Mouse (Mus musculus) ES-E14 (cell line): ENCODE results near the gene Bcorl1. TPM values are rescaled to one million over a fixed set of nuclear protein-coding genes. Genes with fewer than 3 reads are reported as not detected.

ENCODE experiments used
- DNase-seq: peaks from one replicate; pipeline ENCODE4 v3.0.0-alpha.2; 2013; ENCODE audit warnings: low read depth, low spot score
- H3K27ac ChIP-seq: 2 replicates; pipeline ENCODE4 v1.5.1; 2012; ENCODE audit warnings: low read depth, mild to moderate bottlenecking, low read length, moderate library complexity, mixed read lengths; ENCODE audit not compliant: poor library complexity, insufficient read depth, severe bottlenecking
- H3K36me3 ChIP-seq: 2 replicates; pipeline ENCODE4 v1.6.1; 2012; ENCODE audit warnings: mild to moderate bottlenecking, low read length, moderate library complexity, mixed read lengths; ENCODE audit not compliant: control insufficient read depth, poor library complexity, insufficient read depth, severe bottlenecking
- H3K4me1 ChIP-seq, 2 experiments: fragments of 150-350 bp in 1 of 2; sonication (generic) in 1 of 2; 2 replicates each; pipeline ENCODE4 v1.6.1; 2012; ENCODE audit warnings: low read length in 2 of 2, mild to moderate bottlenecking in 1 of 2, mixed read lengths in 1 of 2; ENCODE audit not compliant: control insufficient read depth in 2 of 2, insufficient read depth in 2 of 2, poor library complexity in 1 of 2
- H3K4me3 ChIP-seq, 2 experiments: fragments of 150-350 bp in 1 of 2; sonication (generic) in 1 of 2; 2 replicates each; pipeline ENCODE4 v1.5.1; 2012; ENCODE audit warnings: low read length in 2 of 2, low read depth in 1 of 2, mild to moderate bottlenecking in 1 of 2, mixed read lengths in 1 of 2; ENCODE audit not compliant: insufficient read depth in 1 of 2, poor library complexity in 1 of 2, severe bottlenecking in 1 of 2
- H3K9ac ChIP-seq: 2 replicates; pipeline ENCODE4 v1.6.1; 2012; ENCODE audit warnings: low read depth, mild to moderate bottlenecking, low read length, mixed read lengths; ENCODE audit not compliant: poor library complexity, insufficient read depth, severe bottlenecking
- H3K9me3 ChIP-seq: fragments of 150-350 bp; sonication (generic); 2 replicates; pipeline ENCODE4 v1.6.1; 2012; ENCODE audit warnings: low read depth, mild to moderate bottlenecking, low read length; ENCODE audit not compliant: control insufficient read depth, insufficient read depth
- CHD2 ChIP-seq: IDR thresholded peaks from 2 replicates; pipeline ENCODE4 v1.6.1; 2014; ENCODE audit warnings: mild to moderate bottlenecking, low read depth, low read length, inconsistent platforms
- HCFC1 ChIP-seq: IDR thresholded peaks from 2 replicates; pipeline ENCODE4 v1.6.1; 2012; ENCODE audit warnings: low read length, inconsistent platforms, borderline replicate concordance; ENCODE audit not compliant: insufficient read depth
- MAFK ChIP-seq: IDR thresholded peaks from 2 replicates; pipeline ENCODE4 v1.6.1; 2014; ENCODE audit warnings: mild to moderate bottlenecking, low read depth, low read length, inconsistent platforms; ENCODE audit not compliant: insufficient read depth
- ZC3H11A ChIP-seq: IDR thresholded peaks from 2 replicates; pipeline ENCODE4 v1.6.1; 2012; ENCODE audit warnings: low read depth, mild to moderate bottlenecking, inconsistent platforms, low read length, borderline replicate concordance
- ZNF384 ChIP-seq: IDR thresholded peaks from 2 replicates; pipeline ENCODE4 v1.6.1; 2012; ENCODE audit warnings: low read depth, low read length, inconsistent platforms
- in situ Hi-C, 2 experiments: fragments of 600-800 bp; cut with MboI; formaldehyde crosslinking; loops; one replicate each; pipeline ENCODE4 v1.15.1; 2025; ENCODE audit warnings: low sequenced_read_pairs in 2 of 2, inconsistent platforms in 1 of 2; ENCODE audit not compliant: unreplicated experiment in 2 of 2
- total RNA-seq: library from RNA; depleted of rRNA; stranded (reverse); fragments of 300-350 nt; gene quantifications from 2 replicates; pipeline ENCODE4 v1.2.3, GENCODE M21; 2012

Bcorl1 gene
- total RNA-seq, 1 experiment, result 2.7 TPM

GRCm38 (mm10) chrX:48405141-48405540, 64.0 kb downstream of the Bcorl1 start:
- H3K9me3 ChIP-seq, result no peaks in the 10 kb centered on the region
- no peak overlapping the region for H3K4me3 ChIP-seq
- H3K27ac ChIP-seq, result no peak overlapping the region
- H3K36me3 ChIP-seq, result peaks cover 13% of the 10 kb centered on the region
- H3K9ac ChIP-seq, result no peak overlapping the region
- no peak for DNase-seq
- TF ChIP-seq ZNF384, result no peak
- TF ChIP-seq ZC3H11A, result no peak
- TF ChIP-seq MAFK, result no peak
- in situ Hi-C loops, result loop anchor here (25.0 kb wide), 1 partner anchor 418 kb away; no protein-coding TSS in a partner anchor
- peaks cover 0 to 2% of the 10 kb centered on the region in 2 experiments; a peak in 1 of 4 replicates for H3K4me1 ChIP-seq

DNA sequence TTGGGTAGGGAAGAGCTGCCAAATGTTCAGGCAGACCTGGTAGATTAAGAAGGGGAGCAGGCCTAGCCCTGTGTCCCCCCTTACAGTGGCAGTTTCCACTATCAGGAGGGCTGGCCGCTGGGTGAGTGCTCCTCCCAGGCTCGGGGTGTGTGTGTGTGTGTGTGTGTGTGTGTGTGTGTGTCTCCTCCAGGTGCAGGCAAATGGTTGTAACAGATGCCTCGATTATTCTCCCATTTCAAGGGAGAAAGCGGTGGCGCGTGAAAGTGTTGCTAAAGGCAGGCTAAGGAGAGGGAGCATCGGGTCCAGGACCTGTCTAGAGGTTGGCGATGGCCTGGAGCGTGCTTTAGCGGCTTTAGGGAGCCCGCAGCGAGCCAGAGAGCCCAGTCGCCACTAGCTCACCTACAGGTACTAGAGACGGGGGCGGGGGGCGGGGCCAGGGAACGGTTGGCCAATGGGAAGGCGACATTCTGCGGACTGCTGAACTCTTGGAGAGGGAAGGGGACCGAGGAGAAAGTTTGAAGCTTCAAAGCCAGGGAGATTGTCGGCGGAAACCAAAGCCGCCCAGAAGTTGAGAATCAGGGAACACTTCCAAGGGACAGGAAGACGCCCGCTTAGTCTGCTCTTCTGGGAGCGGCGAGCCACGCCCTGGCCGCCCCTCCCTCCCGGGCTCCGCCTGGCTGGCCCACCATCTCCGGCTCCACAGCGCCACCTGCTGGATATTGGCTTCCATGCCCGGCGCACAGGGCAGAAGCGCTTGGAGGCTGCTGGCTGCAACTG, 68.6 kb downstream of the Bcorl1 start:
- H3K4me1 ChIP-seq, result peaks cover 0 to 2% of the 10 kb centered on the region in 2 experiments; a peak in 1 of 4 replicates
- DNase-seq, result peak; percentile 58
- H3K27ac ChIP-seq, result no peak overlapping the region
- H3K9me3 ChIP-seq, result no peaks in the 10 kb centered on the region
- in situ Hi-C loops, result loop anchor here (25.0 kb wide), 1 partner anchor 422 kb away; no protein-coding TSS in a partner anchor
- H3K4me3 ChIP-seq, result peak overlapping the region; percentile 65 to 82
- TF ChIP-seq ZNF384 (no peak), CHD2 (no peak), ZC3H11A (peak; percentile 48; the same call in 1 of the 2 replicates), HCFC1 (no peak), MAFK (no peak)
- H3K9ac ChIP-seq, result peak overlapping the region; percentile 44; the same call in 1 of the 2 replicates
- H3K36me3 ChIP-seq, result no peaks in the 10 kb centered on the region

GRCm38 (mm10) chrX:48410388-48410776, 69.2 kb downstream of the Bcorl1 start:
- in situ Hi-C loops, result loop anchor here (25.0 kb wide), 1 partner anchor 423 kb away; no protein-coding TSS in a partner anchor
- no peak overlapping the region for H3K27ac ChIP-seq
- no peak overlapping the region for H3K9ac ChIP-seq
- DNase-seq, result no peak
- no peaks in the 10 kb centered on the region for H3K9me3 ChIP-seq
- no peak for TF ChIP-seq ZNF384
- TF ChIP-seq CHD2, result no peak
- TF ChIP-seq MAFK, result no peak
- TF ChIP-seq HCFC1, result no peak
- TF ChIP-seq ZC3H11A, result no peak
- peaks cover 0 to 2% of the 10 kb centered on the region in 2 experiments; a peak in 1 of 4 replicates for H3K4me1 ChIP-seq
- H3K36me3 ChIP-seq, result no peaks in the 10 kb centered on the region
- no peak overlapping the region for H3K4me3 ChIP-seq

- no peak for TF ChIP-seq CHD2
- TF ChIP-seq MAFK, result no peak
- TF ChIP-seq ZNF384, result no peak
- TF ChIP-seq ZC3H11A, result no peak
- no peak for TF ChIP-seq HCFC1
These were observed 71.5 kb downstream of the Bcorl1 start for GRCm38 (mm10) chrX:48412629-48413028.

GRCm38 (mm10) chrX:48414291-48414690, 73.1 kb downstream of the Bcorl1 start:
- in situ Hi-C loops, result loop anchor here (25.0 kb wide), 1 partner anchor 427 kb away; no protein-coding TSS in a partner anchor
- no peak overlapping the region for H3K27ac ChIP-seq
- no peak for TF ChIP-seq HCFC1
- no peak for TF ChIP-seq CHD2
- TF ChIP-seq MAFK, result no peak
- no peak for TF ChIP-seq ZNF384
- TF ChIP-seq ZC3H11A, result no peak
- H3K36me3 ChIP-seq, result no peaks in the 10 kb centered on the region
- DNase-seq, result no peak
- no peaks in the 10 kb centered on the region for H3K9me3 ChIP-seq
- no peaks in the 10 kb centered on the region for H3K4me1 ChIP-seq
- H3K9ac ChIP-seq, result no peak overlapping the region
- no peak overlapping the region for H3K4me3 ChIP-seq

More at GRCm38 (mm10) chrX:48412629-48413028, 71.5 kb downstream of the Bcorl1 start:
- in situ Hi-C loops, result loop anchor here (25.0 kb wide), 1 partner anchor 425 kb away; no protein-coding TSS in a partner anchor
- Histone ChIP-seq H3K36me3 (no peaks in the 10 kb centered on the region), H3K27ac (no peak overlapping the region), H3K4me3 (no peak overlapping the region), H3K4me1 (peaks cover 0 to 2% of the 10 kb centered on the region in 2 experiments; a peak in 1 of 4 replicates), H3K9ac (no peak overlapping the region), H3K9me3 (no peaks in the 10 kb centered on the region)
- no peak for DNase-seq
